Mouse (Mus musculus) megakaryocyte, embryonic 14.5 days (primary cell): ENCODE measurements at regions not wholly inside any gene's neighbourhood (a gene's known extent, or its start where the extent isn't known, plus 50 kb on each side); places are given as distances from the start of the nearest gene placed in this dataset.

ENCODE experiments used
- FLI1 ChIP-seq: IDR thresholded peaks from 2 replicates; pipeline ENCODE4 v1.6.1; 2012; ENCODE audit warnings: low read length, inconsistent platforms, mixed read lengths
- GATA1 ChIP-seq: IDR thresholded peaks from 3 replicates; pipeline ENCODE4 v1.6.1; 2012; ENCODE audit warnings: mixed read lengths, low read length, inconsistent platforms, borderline replicate concordance

DNA sequence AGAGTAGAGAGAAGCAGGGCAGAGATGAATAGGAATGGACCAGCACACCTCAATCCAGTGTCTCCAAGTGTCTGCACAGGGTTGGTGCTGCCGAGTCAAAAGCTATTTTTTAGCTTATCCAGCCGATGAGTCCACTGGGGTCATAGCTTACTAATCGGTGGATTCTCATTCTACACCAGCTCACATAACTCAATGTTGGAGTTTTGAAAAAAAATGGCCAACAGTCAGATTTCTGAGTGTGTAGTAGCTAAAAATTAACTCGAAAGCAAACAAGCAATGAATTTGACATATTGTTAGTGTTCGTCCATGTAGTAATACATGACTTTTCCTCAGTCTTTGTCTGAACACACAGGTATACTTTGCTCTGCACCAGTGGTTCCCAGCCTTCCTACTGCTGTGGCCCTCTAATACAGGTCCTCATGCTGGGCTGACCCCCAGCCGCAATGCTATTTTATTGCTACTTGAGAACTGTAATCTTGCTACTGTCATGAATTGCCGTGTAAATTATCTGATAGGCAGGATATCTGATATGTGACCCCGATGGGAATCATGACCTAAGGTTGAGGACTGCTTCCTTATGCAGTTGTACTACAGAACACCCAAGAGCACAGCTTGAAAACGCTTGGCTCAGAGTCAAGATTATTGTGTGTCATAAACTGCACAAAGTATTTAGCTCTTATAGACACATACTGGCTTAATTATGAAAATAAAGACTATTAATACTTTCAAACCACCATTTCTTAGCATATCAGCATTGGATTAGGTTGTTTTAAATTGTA is 621.1 kb upstream of the Sall1 start:
- TF ChIP-seq GATA1 (no peak), FLI1 (no peak)
